Mouse (Mus musculus): ENCODE data around the gene Abhd4. TPM values are rescaled to one million over a fixed set of nuclear protein-coding genes. Genes with fewer than 3 reads are reported as not detected.

Abhd4 gene
- total RNA-seq, 2 experiments from 2014 or later = 19.4 to 19.5 TPM

DNA sequence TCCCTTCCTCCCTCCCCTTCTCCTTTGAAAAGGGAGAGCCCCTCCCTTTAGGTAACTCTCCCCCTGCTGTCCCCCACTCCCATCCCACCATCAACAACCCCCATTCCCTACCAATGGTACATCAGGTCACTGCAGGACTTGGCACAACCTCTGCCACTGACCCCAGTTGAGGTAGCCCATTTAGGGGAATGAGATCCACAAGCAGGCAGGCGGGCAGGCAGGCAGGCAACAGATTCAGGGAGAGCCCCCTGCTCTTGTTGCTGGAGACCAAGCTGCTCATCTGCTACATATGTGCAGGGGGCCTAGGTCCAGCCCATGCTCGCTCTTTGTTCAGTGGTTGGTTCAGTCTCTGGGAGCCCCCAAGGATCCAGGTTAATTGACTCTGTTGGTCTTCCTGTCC, 22.5 kb downstream of the Abhd4 start:
- no peak for DNase-seq (ENCODE audit: low spot score)

DNA sequence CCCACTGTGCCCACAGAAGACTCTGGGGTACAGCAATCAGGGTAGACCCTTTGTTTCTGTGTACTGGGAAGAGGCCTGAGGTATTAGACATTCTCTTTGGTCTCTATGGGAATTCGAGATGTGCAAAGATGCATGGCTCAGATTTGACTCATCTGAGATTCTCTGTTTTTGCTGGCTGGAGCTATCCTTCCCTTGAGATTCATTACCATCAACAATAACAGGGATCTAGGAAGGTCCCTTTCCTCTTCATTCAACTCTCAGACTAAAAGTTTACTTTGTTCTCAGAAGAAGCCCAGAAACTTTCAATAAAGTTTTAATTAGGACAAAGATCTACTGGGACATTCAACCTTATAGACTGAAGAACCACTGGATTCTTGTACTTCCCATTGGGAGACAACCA, 30.9 kb downstream of the Abhd4 start, which contains the start of gene Olfr49:
TSS of gene Olfr49 (minus strand) at position 101 of the 400 bp plus-strand sequence.
- DNase-seq (ENCODE audit: low spot score) = no peak

DNA sequence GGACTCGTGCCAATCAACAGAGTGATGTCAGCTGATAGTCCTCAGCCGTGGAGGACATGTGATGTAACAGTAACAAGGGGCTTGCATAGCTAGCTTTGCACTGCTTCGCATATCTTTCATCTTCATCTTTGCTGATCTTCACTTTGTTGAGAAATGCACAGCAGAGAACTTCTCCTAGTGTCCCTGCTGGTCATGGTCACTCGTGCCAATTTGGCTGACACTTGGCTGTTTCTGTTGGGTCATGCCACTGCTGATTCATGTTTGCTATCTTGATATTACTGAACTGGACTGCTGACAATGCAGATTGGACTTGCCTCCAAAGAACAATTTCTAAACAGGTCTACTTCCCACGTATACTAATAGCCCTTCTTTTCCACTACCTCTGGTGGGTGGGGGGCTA, 46.1 kb downstream of the Abhd4 start:
- no peak for DNase-seq (ENCODE audit: low spot score)

DNA sequence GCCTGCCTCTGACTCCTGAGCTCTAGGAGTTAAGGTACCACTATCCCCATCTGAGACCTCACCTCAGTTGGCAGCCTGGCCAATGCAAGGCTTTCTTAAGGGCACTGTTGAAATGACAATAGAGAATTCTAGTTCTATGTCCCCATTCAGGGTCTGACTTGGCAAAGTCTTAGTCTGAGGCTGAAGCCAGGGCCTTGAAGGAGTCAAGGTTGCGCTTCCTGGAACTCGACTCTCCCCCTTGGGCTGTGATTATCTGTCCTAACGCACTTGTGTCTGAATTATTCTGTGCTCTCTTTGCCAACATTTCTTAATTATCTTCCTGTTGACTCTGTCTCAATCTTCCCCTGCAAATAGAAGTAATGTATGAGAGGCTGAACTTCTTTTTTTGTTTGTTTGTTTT, 46.7 kb downstream of the Abhd4 start:
- no peak for DNase-seq (ENCODE audit: low spot score)

DNA sequence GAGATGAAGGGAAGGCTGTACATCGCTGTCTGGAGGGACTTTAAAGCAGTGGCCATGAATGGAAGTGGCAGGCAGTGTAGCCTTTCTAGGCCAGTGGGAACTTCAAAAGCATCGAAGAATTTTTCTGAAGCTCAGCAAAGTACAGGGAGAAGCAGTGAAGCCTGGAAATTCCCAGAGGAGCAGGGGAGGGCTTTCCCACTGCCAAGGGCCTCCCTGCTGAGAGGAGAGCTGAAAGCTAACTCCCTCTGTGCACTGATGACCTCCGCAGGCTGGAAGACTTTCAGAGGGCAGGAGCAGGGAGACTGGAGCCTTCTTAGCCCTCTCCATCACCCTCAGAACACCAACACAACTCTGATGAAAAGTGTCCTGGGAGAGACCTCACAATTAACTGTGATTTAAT, 57.8 kb downstream of the Abhd4 start:
- DNase-seq (ENCODE audit: low spot score) = no peak

Other genes starting within 250 kb of the Abhd4 start
- 10 to 100 TPM; 66.6 to 77.4 TPM for gene Dad1, start 84 bp upstream of the Abhd4 start, total RNA-seq (2021)
- not detected for gene Olfr49, start 30.8 kb downstream of the Abhd4 start, total RNA-seq (2021)
- 10 to 100 TPM; 49.1 to 54.0 TPM for gene Oxa1l, start 106.6 kb downstream of the Abhd4 start, total RNA-seq (2021)
- under 1 TPM; 0.52 to 0.73 TPM for gene Slc7a7, start 163.6 kb downstream of the Abhd4 start, total RNA-seq (2021)
- gene Mrpl52, start 172.7 kb downstream of the Abhd4 start, total RNA-seq (2021) = 100 to 1,000 TPM in 1 of 2 experiments, 10 to 100 TPM in 1; 100.0 to 110 TPM
- gene Mmp14, start 177.4 kb downstream of the Abhd4 start, total RNA-seq (2021) = 10 to 100 TPM in 1 of 2 experiments, 1 to 10 TPM in 1; 7.3 to 10.6 TPM
- 10 to 100 TPM; 28.5 to 31.2 TPM for gene Lrp10, start 209.9 kb downstream of the Abhd4 start, total RNA-seq (2021)
- not detected for gene Rem2, start 221.9 kb downstream of the Abhd4 start, total RNA-seq (2021)